Mouse (Mus musculus) megakaryocyte, embryonic 14.5 days (primary cell): Measurements from ENCODE around the gene Enox1.

Source experiments
- FLI1 ChIP-seq: IDR thresholded peaks from 2 replicates; pipeline ENCODE4 v1.6.1; 2012; ENCODE audit warnings: low read length, inconsistent platforms, mixed read lengths
- GATA1 ChIP-seq: IDR thresholded peaks from 3 replicates; pipeline ENCODE4 v1.6.1; 2012; ENCODE audit warnings: mixed read lengths, low read length, inconsistent platforms, borderline replicate concordance

DNA sequence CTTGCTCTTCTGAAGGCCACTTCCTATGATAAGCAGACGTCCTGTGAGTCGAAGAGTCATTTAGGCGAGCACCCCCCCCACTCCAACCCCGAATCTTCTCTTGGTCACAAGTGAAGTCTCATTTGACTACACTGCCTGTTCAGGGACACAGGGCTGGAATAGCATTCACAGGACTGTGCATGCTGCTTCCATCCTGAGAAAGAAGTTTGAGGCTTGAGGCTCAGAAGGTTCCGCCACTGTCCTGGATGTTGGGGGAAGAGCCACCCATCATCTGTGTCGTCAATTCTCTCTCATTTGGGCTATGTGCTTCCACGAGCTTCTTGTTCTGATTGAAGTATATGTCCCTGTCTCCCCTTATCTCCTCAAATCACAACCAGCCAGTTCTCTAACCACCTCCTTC is 220.2 kb downstream of the Enox1 start:
- TF ChIP-seq GATA1 = no peak
- TF ChIP-seq FLI1 = no peak
